Mouse (Mus musculus) liver, adult 2 months (tissue): Measurements from ENCODE around the gene Rps15a.

Experiments
- CTCF ChIP-seq: fragments of 200-500 bp; IDR thresholded peaks from 2 replicates; pipeline ENCODE4 v1.5.1; 2011; ENCODE audit warnings: low read depth, low read length, control low read depth
- POLR2A ChIP-seq: fragments of 200-500 bp; IDR thresholded peaks from 2 replicates; pipeline ENCODE4 v1.6.1; 2011; ENCODE audit warnings: low read length, control low read depth; ENCODE audit not compliant: insufficient read depth; ENCODE audit errors: extremely low read depth

- TF ChIP-seq CTCF (no peak), POLR2A (no peak)
Observed at GRCm38 (mm10) chr7:118103462-118104379, 12.3 kb downstream of the Rps15a start.
